Mouse (Mus musculus) bone marrow macrophage, adult 2 months (primary cell): Measurements from ENCODE around the gene Zfp74.

Experiments
- CTCF ChIP-seq: IDR thresholded peaks from 2 replicates; pipeline ENCODE4 v1.5.1; 2012; ENCODE audit warnings: low read depth, mild to moderate bottlenecking, low read length, moderate library complexity
- POLR2A ChIP-seq: IDR thresholded peaks from 2 replicates; pipeline ENCODE4 v1.6.1; 2012; ENCODE audit warnings: mild to moderate bottlenecking, low read depth, low read length, borderline replicate concordance

DNA sequence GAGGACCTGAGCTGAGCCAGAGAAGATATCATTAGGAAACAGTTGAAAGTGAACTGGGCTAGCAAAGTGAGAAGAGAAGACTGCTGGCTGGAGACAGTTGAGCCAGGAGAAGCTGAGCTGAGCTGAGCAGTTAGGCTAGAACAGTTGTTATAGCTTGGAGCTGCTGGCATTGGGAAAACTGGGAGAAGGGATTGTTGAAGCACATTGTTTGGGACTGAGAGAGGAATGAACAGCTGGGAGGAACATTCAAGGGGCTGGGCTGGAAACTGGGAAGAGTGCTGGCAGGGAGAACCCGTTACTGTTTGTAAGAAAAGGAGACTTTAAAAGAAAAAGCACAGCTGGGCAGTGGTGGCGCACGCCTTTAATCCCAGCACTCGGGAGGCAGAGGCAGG, 35.8 kb downstream of the Zfp74 start:
- no peak for TF ChIP-seq CTCF
- TF ChIP-seq POLR2A: no peak
